Mouse (Mus musculus): ENCODE data around the gene Prkce.

- no peak for TF ChIP-seq ZC3H11A (IDR thresholded peaks at IDR 0.05; ENCODE audit: borderline replicate concordance, low read depth, low read length)
- TF ChIP-seq HCFC1 (IDR thresholded peaks at IDR 0.05; ENCODE audit: borderline replicate concordance, insufficient read depth, low read length) = no peak
Measured at GRCm38 (mm10) chr17:86398226-86398625, 230.6 kb downstream of the Prkce start.
